9 mouse cellular contexts compared by ENCODE assay signal in genomic region chr17:85799865-85800356, GRCm38 (mm10).
DNase-seq lines count a peak whose midpoint lies in the region; ATAC-seq lines count a peak whose summit lies in the region.
"Had no signal": no experiment of that assay in that cellular context is flagged by ENCODE, and none has a peak within 500 bp of the region (broad histone marks: within the 10 kb centered on the region; RNA-seq: fewer than 3 reads in every experiment).

No protein-coding gene starts in this region.

- peaks cover 72% of the 10 kb centered on the region for H3K27me3 ChIP-seq in heart, embryonic 12.5 days (replicated peaks)
- H3K27me3 ChIP-seq in forebrain, embryonic 16.5 days (replicated peaks; ENCODE audit: control insufficient read depth, insufficient read depth, low read length) = peaks cover 39% of the 10 kb centered on the region
- peaks cover 54% of the 10 kb centered on the region for H3K27me3 ChIP-seq in limb, embryonic 12.5 days
- H3K27me3 ChIP-seq in neural tube, embryonic 15.5 days (replicated peaks) = peaks cover 56% of the 10 kb centered on the region

- no peak for DNase-seq in heart, adult 8-10 months (ENCODE audit: low spot score)
- peak; percentile 66 for DNase-seq in ZHBTc4 (ENCODE audit: low read depth, low spot score)
- no peak for DNase-seq in spleen, adult 12 weeks (ENCODE audit: low spot score)
- no peak for DNase-seq in thymus, postnatal 36 days

- no peak overlapping the region for H3K27ac ChIP-seq in heart, embryonic 12.5 days (ENCODE audit: poor library complexity, severe bottlenecking)
- H3K27ac ChIP-seq in forebrain, embryonic 16.5 days (ENCODE audit: low read length) = no peak overlapping the region
- H3K27ac ChIP-seq in limb, embryonic 12.5 days = peak overlapping the region; percentile 85
- H3K27ac ChIP-seq in neural tube, embryonic 15.5 days (replicated peaks) = no peak overlapping the region

- no peaks in the 10 kb centered on the region for H3K9me3 ChIP-seq in heart, embryonic 12.5 days (replicated peaks)
- H3K9me3 ChIP-seq in forebrain, embryonic 16.5 days (ENCODE audit: control insufficient read depth, low read length) = no peaks in the 10 kb centered on the region
- no peaks in the 10 kb centered on the region for H3K9me3 ChIP-seq in limb, embryonic 12.5 days
- no peaks in the 10 kb centered on the region for H3K9me3 ChIP-seq in neural tube, embryonic 15.5 days (replicated peaks)
- H3K9me3 ChIP-seq: G1E had no signal

- peak overlapping the region; percentile 89 for H3K4me2 ChIP-seq in heart, embryonic 12.5 days
- H3K4me2 ChIP-seq in forebrain, embryonic 16.5 days (ENCODE audit: low read length) = peak overlapping the region; percentile 74
- peak overlapping the region; percentile 97 for H3K4me2 ChIP-seq in limb, embryonic 12.5 days
- peak overlapping the region; percentile 94 for H3K4me2 ChIP-seq in neural tube, embryonic 15.5 days

- peak overlapping the region; percentile 63 for H3K9ac ChIP-seq in heart, embryonic 12.5 days
- H3K9ac ChIP-seq in forebrain, embryonic 16.5 days (replicated peaks; ENCODE audit: low read depth, low read length) = peak overlapping the region; percentile 46
- H3K9ac ChIP-seq in limb, embryonic 12.5 days (replicated peaks) = peak overlapping the region; percentile 78
- peak overlapping the region; percentile 33 for H3K9ac ChIP-seq in neural tube, embryonic 15.5 days (replicated peaks)

- H3K4me1 ChIP-seq in heart, embryonic 12.5 days (replicated peaks) = peaks cover 13% of the 10 kb centered on the region
- H3K4me1 ChIP-seq in forebrain, embryonic 16.5 days (replicated peaks; ENCODE audit: control insufficient read depth, insufficient read depth, low read length) = peaks cover 13% of the 10 kb centered on the region
- peaks cover 49% of the 10 kb centered on the region for H3K4me1 ChIP-seq in limb, embryonic 12.5 days (replicated peaks)
- peaks cover 21% of the 10 kb centered on the region for H3K4me1 ChIP-seq in neural tube, embryonic 15.5 days

- ATAC-seq in heart, embryonic 12.5 days (ENCODE audit: insufficient number of reproducible peaks, low FRiP score) = 0 out of 2 replicates have a peak, but pooled peaks have one; percentile 15
- peak; percentile 26; the same call in 1 of the 2 replicates for ATAC-seq in forebrain, embryonic 16.5 days
- ATAC-seq in limb, embryonic 12.5 days (ENCODE audit: insufficient number of reproducible peaks, insufficient read depth, low FRiP score, low TSS enrichment, low read depth) = 0 out of 2 replicates have a peak, but pooled peaks have one; percentile 49
- ATAC-seq in neural tube, embryonic 15.5 days (ENCODE audit: low FRiP score) = peak; percentile 47; the same call in 1 of the 2 replicates

- under 1% methylated on average over 34 of the region's 34 CpGs for WGBS in heart, embryonic 12.5 days
- WGBS in forebrain, embryonic 16.5 days = 0% methylated on average over 24 of the region's 34 CpGs
- 0% methylated on average over 34 of the region's 34 CpGs for WGBS in limb, embryonic 12.5 days
- under 1% methylated on average over 34 of the region's 34 CpGs for WGBS in neural tube, embryonic 15.5 days

- H3K36me3 ChIP-seq in heart, embryonic 12.5 days = no peaks in the 10 kb centered on the region
- H3K36me3 ChIP-seq in forebrain, embryonic 16.5 days (ENCODE audit: control insufficient read depth, insufficient read depth) = no peaks in the 10 kb centered on the region
- no peaks in the 10 kb centered on the region for H3K36me3 ChIP-seq in limb, embryonic 12.5 days
- no peaks in the 10 kb centered on the region for H3K36me3 ChIP-seq in neural tube, embryonic 15.5 days
- H3K36me3 ChIP-seq: G1E had no signal

- H3K4me3 ChIP-seq in heart, embryonic 12.5 days = peak overlapping the region; percentile 51
- peak overlapping the region; percentile 41 for H3K4me3 ChIP-seq in forebrain, embryonic 16.5 days (replicated peaks; ENCODE audit: low read length)
- peak overlapping the region; percentile 55 for H3K4me3 ChIP-seq in limb, embryonic 12.5 days (replicated peaks)
- H3K4me3 ChIP-seq in neural tube, embryonic 15.5 days (replicated peaks) = peak overlapping the region; percentile 46
